Mouse (Mus musculus) CH12.LX (cell line): ENCODE data around the gene Ssbp3. TPM values are rescaled to one million over a fixed set of nuclear protein-coding genes. Genes with fewer than 3 reads are reported as not detected.
A peak's percentile ranks its signal among the peaks of the same experiment; 100 is the strongest.

Experiments used
- DNase-seq: peaks from one replicate; pipeline ENCODE4 v3.0.0-alpha.2; 2013; ENCODE audit errors: extremely low read depth
- H3K27ac ChIP-seq: 2 replicates; pipeline ENCODE4 v1.5.1; 2012; ENCODE audit warnings: low read depth, mild to moderate bottlenecking, control low read depth, moderate library complexity; ENCODE audit not compliant: insufficient read depth
- H3K27me3 ChIP-seq: replicated peaks from 2 replicates; pipeline ENCODE3; 2012; ENCODE audit warnings: inconsistent platforms
- H3K36me3 ChIP-seq, 2 experiments: replicated peaks in 1 of 2; 2 replicates each; pipeline versions ENCODE3 to v1.6.1; 2012; ENCODE audit warnings: inconsistent platforms in 1 of 2, low read length in 1 of 2, mild to moderate bottlenecking in 1 of 2, mixed read lengths in 1 of 2, moderate library complexity in 1 of 2; ENCODE audit not compliant: control insufficient read depth in 1 of 2, insufficient read depth in 1 of 2
- H3K4me1 ChIP-seq, 2 experiments: 2 replicates each; pipeline ENCODE4 v1.6.1; 2012; ENCODE audit warnings: inconsistent platforms in 1 of 2, moderate library complexity in 1 of 2; ENCODE audit not compliant: insufficient read depth in 2 of 2, control insufficient read depth in 1 of 2
- H3K4me2 ChIP-seq: 2 replicates; pipeline ENCODE4 v1.6.1; 2012; ENCODE audit warnings: low read depth, mild to moderate bottlenecking, control low read depth; ENCODE audit not compliant: poor library complexity, insufficient read depth, severe bottlenecking
- H3K4me3 ChIP-seq, 3 experiments: fragments of 150-350 bp in 1 of 3; sonication (generic) in 1 of 3; replicated peaks in 1 of 3; 2 replicates each; pipeline versions ENCODE3 to v1.5.1; 2011 to 2012; ENCODE audit warnings: low read depth in 2 of 3, low read length in 2 of 3, mild to moderate bottlenecking in 2 of 3, moderate library complexity in 2 of 3, control low read depth in 1 of 3, improper control_type of control experiment in 1 of 3, inconsistent platforms in 1 of 3, mixed read lengths in 1 of 3; ENCODE audit not compliant: poor library complexity in 1 of 3
- H3K79me2 ChIP-seq: replicated peaks from 2 replicates; pipeline ENCODE4 v1.6.1; 2012; ENCODE audit warnings: mild to moderate bottlenecking, moderate library complexity; ENCODE audit not compliant: control insufficient read depth, poor library complexity, insufficient read depth, severe bottlenecking; ENCODE audit errors: extremely low read depth
- H3K9ac ChIP-seq: 2 replicates; pipeline ENCODE4 v1.6.1; 2012; ENCODE audit warnings: low read depth, mild to moderate bottlenecking, control low read depth, moderate library complexity; ENCODE audit not compliant: insufficient read depth
- H3K9me3 ChIP-seq: replicated peaks from 2 replicates; pipeline ENCODE3; 2012; ENCODE audit warnings: low read length, inconsistent platforms, mixed read lengths
- BHLHE40 ChIP-seq: IDR thresholded peaks from 2 replicates; pipeline ENCODE4 v1.6.1; 2011; ENCODE audit warnings: mild to moderate bottlenecking, low read depth, low read length, improper control_type of control experiment
- CHD1 ChIP-seq: IDR thresholded peaks from 2 replicates; pipeline ENCODE4 v1.6.1; 2012; ENCODE audit warnings: low read depth, low read length, improper control_type of control experiment, inconsistent platforms
- CTCF ChIP-seq, 2 experiments: IDR thresholded peaks in 1 of 2; conservative IDR thresholded peaks in 1 of 2; 2 replicates each; pipeline ENCODE4 v1.5.1; 2011 to 2012; ENCODE audit warnings: low read depth in 2 of 2, low read length in 2 of 2, improper control_type of control experiment in 1 of 2, inconsistent platforms in 1 of 2, mild to moderate bottlenecking in 1 of 2, moderate library complexity in 1 of 2
- ELF1 ChIP-seq: IDR thresholded peaks from 2 replicates; pipeline ENCODE4 v1.6.1; 2014; ENCODE audit warnings: low read depth, mild to moderate bottlenecking, inconsistent platforms, low read length, improper control_type of control experiment
- ETS1 ChIP-seq: conservative IDR thresholded peaks from 2 replicates; pipeline ENCODE4 v1.6.1; 2012; ENCODE audit warnings: low read depth, mild to moderate bottlenecking, inconsistent platforms, low read length, improper control_type of control experiment, moderate library complexity
- GABPA ChIP-seq: IDR thresholded peaks from 2 replicates; pipeline ENCODE4 v1.6.1; 2012; ENCODE audit warnings: low read depth, low read length, improper control_type of control experiment, inconsistent platforms; ENCODE audit not compliant: insufficient replicate concordance
- HCFC1 ChIP-seq: IDR thresholded peaks from 2 replicates; pipeline ENCODE4 v1.6.1; 2012; ENCODE audit warnings: low read depth, mild to moderate bottlenecking, inconsistent platforms, low read length, improper control_type of control experiment
- IRF4 ChIP-seq: IDR thresholded peaks from 2 replicates; pipeline ENCODE4 v1.6.1; 2014; ENCODE audit warnings: low read depth, mild to moderate bottlenecking, inconsistent platforms, low read length, improper control_type of control experiment
- JUN ChIP-seq: IDR thresholded peaks from 2 replicates; pipeline ENCODE4 v1.6.1; 2011; ENCODE audit warnings: low read depth, mild to moderate bottlenecking, low read length, improper control_type of control experiment, moderate library complexity; ENCODE audit not compliant: insufficient read depth
- JUND ChIP-seq: conservative IDR thresholded peaks from 2 replicates; pipeline ENCODE4 v1.6.1; 2011; ENCODE audit warnings: low read depth, low read length, improper control_type of control experiment
- KAT2A ChIP-seq: IDR thresholded peaks from 2 replicates; pipeline ENCODE4 v1.6.1; 2012; ENCODE audit warnings: low read length, improper control_type of control experiment, inconsistent platforms; ENCODE audit not compliant: insufficient replicate concordance
- MAZ ChIP-seq: IDR thresholded peaks from 2 replicates; pipeline ENCODE4 v1.6.1; 2012; ENCODE audit warnings: low read depth, mild to moderate bottlenecking, inconsistent platforms, low read length, improper control_type of control experiment, moderate library complexity
- MEF2A ChIP-seq: IDR thresholded peaks from 2 replicates; pipeline ENCODE4 v1.6.1; 2014; ENCODE audit warnings: low read depth, mild to moderate bottlenecking, inconsistent platforms, low read length, improper control_type of control experiment, borderline replicate concordance
- MXI1 ChIP-seq: IDR thresholded peaks from 2 replicates; pipeline ENCODE4 v1.6.1; 2011; ENCODE audit warnings: mild to moderate bottlenecking, low read depth, low read length, improper control_type of control experiment
- MYC ChIP-seq: IDR thresholded peaks from 2 replicates; pipeline ENCODE4 v1.6.1; 2011; ENCODE audit warnings: low read depth, mild to moderate bottlenecking, improper control_type of control experiment, low read length
- NELFE ChIP-seq: IDR thresholded peaks from 2 replicates; pipeline ENCODE4 v1.6.1; 2011; ENCODE audit warnings: low read depth, low read length, improper control_type of control experiment
- NRF1 ChIP-seq: IDR thresholded peaks from 2 replicates; pipeline ENCODE4 v1.6.1; 2014; ENCODE audit warnings: low read depth, mild to moderate bottlenecking, inconsistent platforms, low read length, improper control_type of control experiment, moderate library complexity
- PAX5 ChIP-seq: IDR thresholded peaks from 2 replicates; pipeline ENCODE4 v1.6.1; 2012; ENCODE audit warnings: low read length, inconsistent platforms, mixed read lengths
- POLR2A ChIP-seq: IDR thresholded peaks from 2 replicates; pipeline ENCODE4 v1.6.1; 2011; ENCODE audit warnings: low read depth, mild to moderate bottlenecking, improper control_type of control experiment, low read length
- POLR2AphosphoS2 ChIP-seq: IDR thresholded peaks from 2 replicates; pipeline ENCODE4 v1.6.1; 2011; ENCODE audit warnings: low read depth, low read length, improper control_type of control experiment
- RAD21 ChIP-seq: IDR thresholded peaks from 2 replicates; pipeline ENCODE4 v1.6.1; 2011; ENCODE audit warnings: low read depth, mild to moderate bottlenecking, low read length, improper control_type of control experiment, moderate library complexity
- RCOR1 ChIP-seq: conservative IDR thresholded peaks from 2 replicates; pipeline ENCODE4 v1.6.1; 2012; ENCODE audit warnings: low read depth, mild to moderate bottlenecking, inconsistent platforms, low read length, improper control_type of control experiment
- SIN3A ChIP-seq: IDR thresholded peaks from 2 replicates; pipeline ENCODE4 v1.6.1; 2012; ENCODE audit warnings: low read length, improper control_type of control experiment, inconsistent platforms
- SMC3 ChIP-seq: IDR thresholded peaks from 2 replicates; pipeline ENCODE4 v1.6.1; 2011; ENCODE audit warnings: low read depth, low read length, improper control_type of control experiment
- TBP ChIP-seq: conservative IDR thresholded peaks from 2 replicates; pipeline ENCODE4 v1.6.1; 2011; ENCODE audit warnings: low read depth, low read length, improper control_type of control experiment
- TCF12 ChIP-seq: IDR thresholded peaks from 2 replicates; pipeline ENCODE4 v1.6.1; 2014; ENCODE audit warnings: low read depth, mild to moderate bottlenecking, inconsistent platforms, low read length, improper control_type of control experiment
- ZC3H11A ChIP-seq: IDR thresholded peaks from 2 replicates; pipeline ENCODE4 v1.6.1; 2012; ENCODE audit warnings: low read depth, mild to moderate bottlenecking, inconsistent platforms, low read length, improper control_type of control experiment
- ZKSCAN1 ChIP-seq: IDR thresholded peaks from 2 replicates; pipeline ENCODE4 v1.6.1; 2012; ENCODE audit warnings: low read depth, inconsistent platforms, low read length, improper control_type of control experiment, borderline replicate concordance
- ZMIZ1 ChIP-seq: IDR thresholded peaks from 2 replicates; pipeline ENCODE4 v1.6.1; 2012; ENCODE audit warnings: low read depth, mild to moderate bottlenecking, inconsistent platforms, low read length, improper control_type of control experiment
- ZNF384 ChIP-seq: IDR thresholded peaks from 2 replicates; pipeline ENCODE4 v1.6.1; 2012; ENCODE audit warnings: low read depth, low read length, improper control_type of control experiment, inconsistent platforms
- dilution Hi-C: fragments of 300-500 bp; cut with MboI; formaldehyde crosslinking; loops from 2 replicates; pipeline ENCODE4 v1.14.3; 2020; ENCODE audit warnings: low sequenced_read_pairs; ENCODE audit not compliant: extremely low pct_unique_long_range_greater_than_20kb, extremely low pct_ligation_motif_present
- in situ Hi-C: fragments of 300-500 bp; cut with MboI; formaldehyde crosslinking; loops from 3 replicates; pipeline ENCODE4 v1.14.3; 2019; ENCODE audit warnings: low sequenced_read_pairs, low pct_ligation_motif_present, low pct_unique_long_range_greater_than_20kb, mixed read lengths
- polyA plus RNA-seq: library from polyadenylated mRNA; unstranded; fragments of >175 nt; gene quantifications from 2 replicates; pipeline ENCODE4 v1.2.1, GENCODE M21; 2012; ENCODE audit warnings: low read depth; ENCODE audit not compliant: insufficient read length
- total RNA-seq, 2 experiments: library from RNA; depleted of rRNA; stranded (reverse); fragments of 300-350 nt in 1 of 2; fragments of >200 nt in 1 of 2; gene quantifications; 2 replicates each; pipeline ENCODE4 v1.2.3; 2012 to 2014

The Ssbp3 gene
- total and polyA plus RNA-seq, 3 experiments, result 32.4 to 129 (median 76.5) TPM

DNA sequence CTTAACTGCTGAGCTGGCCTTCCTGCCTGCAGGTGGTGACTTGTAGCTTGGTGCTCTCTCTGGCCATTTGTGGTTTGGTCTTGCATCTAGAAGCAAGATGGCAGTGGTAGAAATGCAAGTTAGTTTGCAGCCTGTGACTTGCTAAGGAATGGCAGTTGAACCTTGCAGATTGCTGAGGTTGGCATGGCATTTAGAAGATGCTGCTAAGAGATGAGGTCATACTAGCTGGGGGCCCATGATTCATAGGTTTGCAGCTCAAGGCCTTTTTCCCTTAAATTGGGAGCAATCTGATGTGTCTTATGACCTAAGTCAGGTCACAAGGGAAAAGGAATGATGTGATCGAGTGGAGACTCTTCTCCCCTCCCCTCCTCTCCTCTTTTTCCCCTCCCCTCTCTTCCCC, 7.8 kb downstream of the Ssbp3 start:
- no peaks in the 10 kb centered on the region for H3K9me3 ChIP-seq
- H3K9ac ChIP-seq, result no peak overlapping the region
- H3K27ac ChIP-seq, result no peak overlapping the region
- no peak overlapping the region for H3K4me3 ChIP-seq
- no peaks in the 10 kb centered on the region for H3K27me3 ChIP-seq
- dilution Hi-C loops (no loop called here), in situ Hi-C loops (no loop called here)
- TF ChIP-seq NRF1 (no peak), CHD1 (no peak), MAZ (no peak), IRF4 (no peak), JUN (no peak), ZC3H11A (no peak), GABPA (no peak), KAT2A (no peak), MXI1 (no peak), ZNF384 (no peak), TBP (no peak), ELF1 (no peak), POLR2AphosphoS2 (no peak), SIN3A (no peak)
- peaks cover 37 to 98% of the 10 kb centered on the region in 2 experiments for H3K4me1 ChIP-seq
- H3K79me2 ChIP-seq, result peaks cover 7% of the 10 kb centered on the region
- no peak overlapping the region for H3K4me2 ChIP-seq
- peaks cover 56 to 98% of the 10 kb centered on the region in 2 experiments for H3K36me3 ChIP-seq
- DNase-seq, result no peak

DNA sequence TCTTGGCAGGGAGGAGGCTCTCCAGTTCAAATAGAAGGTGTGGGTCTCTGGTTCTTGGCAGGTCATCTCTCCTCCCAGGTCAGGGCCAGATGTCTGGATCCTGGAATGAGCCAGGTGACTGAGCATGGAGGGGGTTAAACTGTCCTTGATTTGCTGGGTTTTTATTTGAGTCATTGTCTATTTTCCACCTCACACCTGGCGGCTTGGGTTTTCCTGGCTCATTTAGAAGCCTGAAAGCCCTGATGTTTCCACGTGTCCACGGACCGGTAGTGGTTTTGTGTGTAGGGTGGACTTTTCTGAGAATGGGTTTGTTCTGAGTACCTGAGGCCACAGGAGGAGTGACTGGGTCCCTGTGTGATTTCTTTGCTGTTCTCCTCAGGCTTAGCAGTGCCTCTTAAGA, 9.6 kb downstream of the Ssbp3 start:
- peaks cover 65 to 98% of the 10 kb centered on the region in 2 experiments for H3K36me3 ChIP-seq
- H3K79me2 ChIP-seq, result peaks cover 2% of the 10 kb centered on the region; the same call in 1 of the 2 replicates
- no peak overlapping the region for H3K4me2 ChIP-seq
- in situ Hi-C loops, result no loop called here
- no peaks in the 10 kb centered on the region for H3K9me3 ChIP-seq
- H3K4me3 ChIP-seq, result no peak overlapping the region
- 0 out of 2 replicates have a peak overlapping the region, but pooled peaks have one; percentile 4 for H3K27ac ChIP-seq
- H3K4me1 ChIP-seq, result peaks cover 37 to 92% of the 10 kb centered on the region in 2 experiments
- dilution Hi-C loops, result no loop called here
- DNase-seq, result peak; percentile 35
- H3K9ac ChIP-seq, result no peak overlapping the region
- no peaks in the 10 kb centered on the region for H3K27me3 ChIP-seq
- no peak; the same call in 1 of the 2 replicates for TF ChIP-seq RAD21
- peak; percentile 50 for TF ChIP-seq JUN
- TF ChIP-seq RCOR1, result peak; percentile 86; the same call in 1 of the 2 replicates
- TF ChIP-seq BHLHE40, result peak; percentile 86
- TF ChIP-seq CHD1, result no peak
- no peak for TF ChIP-seq CTCF (conservative IDR thresholded peaks at IDR 0.05 in 1 of 2, IDR thresholded peaks at IDR 0.05 in 1 of 2; ENCODE audit: low read depth in 2 of 2, low read length in 2 of 2)
- no peak for TF ChIP-seq SMC3
- no peak for TF ChIP-seq POLR2AphosphoS2
- peak; percentile 61; the same call in 1 of the 2 replicates for TF ChIP-seq SIN3A
- no peak for TF ChIP-seq NRF1
- TF ChIP-seq ELF1, result no peak
- TF ChIP-seq ZKSCAN1, result no peak
- TF ChIP-seq TCF12, result peak; percentile 96
- no peak for TF ChIP-seq GABPA
- 0 out of 2 replicates have a peak, but pooled peaks have one; percentile 43 for TF ChIP-seq MXI1
- TF ChIP-seq POLR2A, result no peak
- TF ChIP-seq MYC, result peak; percentile 60
- TF ChIP-seq JUND, result peak; percentile 53; the same call in 1 of the 2 replicates
- TF ChIP-seq NELFE, result no peak
- TF ChIP-seq MAZ, result peak; percentile 60; the same call in 1 of the 2 replicates
- TF ChIP-seq ETS1, result peak; percentile 72
- no peak for TF ChIP-seq ZMIZ1
- no peak for TF ChIP-seq HCFC1
- peak; percentile 92 for TF ChIP-seq MEF2A
- no peak for TF ChIP-seq ZC3H11A
- no peak for TF ChIP-seq KAT2A
- no peak for TF ChIP-seq TBP
- TF ChIP-seq PAX5, result no peak
